Mouse (Mus musculus): ENCODE measurements around the gene Olfr1145. TPM values are rescaled to one million over a fixed set of nuclear protein-coding genes. Genes with fewer than 3 reads are reported as not detected.

The Olfr1145 gene
- total RNA-seq (2014; fragmentation: Nextera tagmentation) (not detected in 2 replicates), total RNA-seq (2017) (not detected in 2 replicates)

GRCm38 (mm10) chr2:87809522-87809921, at the start of gene Olfr1145:
Gene Olfr1145, plus strand, starts transcription at chr2:87809822.
- ATAC-seq (replicated peaks; ENCODE audit: low FRiP score, low TSS enrichment, poor library complexity, severe bottlenecking): no peak

- no peak for ATAC-seq (replicated peaks; ENCODE audit: low FRiP score, low TSS enrichment, poor library complexity, severe bottlenecking)
Observed at GRCm38 (mm10) chr2:87776143-87776542, 33.5 kb upstream of the Olfr1145 start.

GRCm38 (mm10) chr2:87779183-87779582, 30.4 kb upstream of the Olfr1145 start, which contains the start of gene Olfr152:
Gene Olfr152, plus strand, starts transcription at chr2:87779483.
- ATAC-seq (replicated peaks; ENCODE audit: low FRiP score, low TSS enrichment, poor library complexity, severe bottlenecking): no peak

- no peak for ATAC-seq (replicated peaks; ENCODE audit: low FRiP score, low TSS enrichment, poor library complexity, severe bottlenecking)
Observed at GRCm38 (mm10) chr2:87800292-87800691, 9.3 kb upstream of the Olfr1145 start, which contains the start of gene Olfr1143. Gene Olfr1143, plus strand, starts transcription at chr2:87800592.

GRCm38 (mm10) chr2:87830233-87830632, 20.6 kb downstream of the Olfr1145 start, which contains the start of gene Olfr1148:
Gene Olfr1148, plus strand, starts transcription at chr2:87830533.
- no peak for ATAC-seq (replicated peaks; ENCODE audit: low FRiP score, low TSS enrichment, poor library complexity, severe bottlenecking)

GRCm38 (mm10) chr2:87843693-87844092, 34.1 kb downstream of the Olfr1145 start, which contains the start of gene Olfr1150-ps1:
Gene Olfr1150-ps1, plus strand, starts transcription at chr2:87843993.
- ATAC-seq (replicated peaks; ENCODE audit: low FRiP score, low TSS enrichment, poor library complexity, severe bottlenecking): no peak

GRCm38 (mm10) chr2:87855562-87855961, 45.9 kb downstream of the Olfr1145 start, which contains the start of gene Olfr1151:
Gene Olfr1151, plus strand, starts transcription at chr2:87855862.
- ATAC-seq (replicated peaks; ENCODE audit: low FRiP score, low TSS enrichment, poor library complexity, severe bottlenecking): no peak

Other genes starting within 250 kb of the Olfr1145 start
- gene Olfr1129, start 235.9 kb upstream of the Olfr1145 start, total RNA-seq (2014; fragmentation: Nextera tagmentation): not detected in 2 replicates
- not detected in 2 replicates for gene Olfr1129, start 235.9 kb upstream of the Olfr1145 start, total RNA-seq (2017)
- gene Olfr1130, start 203.6 kb upstream of the Olfr1145 start, total RNA-seq (2014; fragmentation: Nextera tagmentation): not detected in 2 replicates
- gene Olfr1130, start 203.6 kb upstream of the Olfr1145 start, total RNA-seq (2017): not detected in 2 replicates
- gene Olfr1131, start 182.7 kb upstream of the Olfr1145 start, total RNA-seq (2014; fragmentation: Nextera tagmentation): not detected in 2 replicates
- gene Olfr1131, start 182.7 kb upstream of the Olfr1145 start, total RNA-seq (2017): not detected in 2 replicates
- gene Olfr1132, start 172.3 kb upstream of the Olfr1145 start, total RNA-seq (2014; fragmentation: Nextera tagmentation): not detected in 2 replicates
- gene Olfr1132, start 172.3 kb upstream of the Olfr1145 start, total RNA-seq (2017): not detected in 2 replicates
- gene Olfr1133, start 162.4 kb upstream of the Olfr1145 start, total RNA-seq (2014; fragmentation: Nextera tagmentation): not detected in 2 replicates
- gene Olfr1133, start 162.4 kb upstream of the Olfr1145 start, total RNA-seq (2017): not detected in 2 replicates
- not detected in 2 replicates for gene Olfr1134, start 151.4 kb upstream of the Olfr1145 start, total RNA-seq (2014; fragmentation: Nextera tagmentation)
- not detected in 2 replicates for gene Olfr1134, start 151.4 kb upstream of the Olfr1145 start, total RNA-seq (2017)
- gene Olfr1135, start 136.2 kb upstream of the Olfr1145 start, total RNA-seq (2014; fragmentation: Nextera tagmentation): not detected in 2 replicates
- not detected in 2 replicates for gene Olfr1135, start 136.2 kb upstream of the Olfr1145 start, total RNA-seq (2017)
- gene Olfr1136, start 115.9 kb upstream of the Olfr1145 start, total RNA-seq (2014; fragmentation: Nextera tagmentation): not detected in 2 replicates
- gene Olfr1136, start 115.9 kb upstream of the Olfr1145 start, total RNA-seq (2017): not detected in 2 replicates
- gene Olfr1137, start 96.6 kb upstream of the Olfr1145 start, total RNA-seq (2014; fragmentation: Nextera tagmentation): not detected in 2 replicates
- not detected in 2 replicates for gene Olfr1137, start 96.6 kb upstream of the Olfr1145 start, total RNA-seq (2017)
- not detected in 2 replicates for gene Olfr1138, start 69.8 kb upstream of the Olfr1145 start, total RNA-seq (2014; fragmentation: Nextera tagmentation)
- not detected in 2 replicates for gene Olfr1138, start 69.8 kb upstream of the Olfr1145 start, total RNA-seq (2017)
- not detected in 2 replicates for gene Olfr1140, start 66.1 kb upstream of the Olfr1145 start, total RNA-seq (2014; fragmentation: Nextera tagmentation)
- not detected in 2 replicates for gene Olfr1140, start 66.1 kb upstream of the Olfr1145 start, total RNA-seq (2017)
- gene Olfr1141, start 55.8 kb upstream of the Olfr1145 start, total RNA-seq (2014; fragmentation: Nextera tagmentation): not detected in 2 replicates
- not detected in 2 replicates for gene Olfr1141, start 55.8 kb upstream of the Olfr1145 start, total RNA-seq (2017)
- not detected in 2 replicates for gene Olfr152, start 30.3 kb upstream of the Olfr1145 start, total RNA-seq (2014; fragmentation: Nextera tagmentation)
- gene Olfr152, start 30.3 kb upstream of the Olfr1145 start, total RNA-seq (2017): not detected in 2 replicates
- not detected in 2 replicates for gene Olfr1143, start 9.2 kb upstream of the Olfr1145 start, total RNA-seq (2014; fragmentation: Nextera tagmentation)
- gene Olfr1143, start 9.2 kb upstream of the Olfr1145 start, total RNA-seq (2017): not detected in 2 replicates
- not detected in 2 replicates for gene Olfr1148, start 20.7 kb downstream of the Olfr1145 start, total RNA-seq (2014; fragmentation: Nextera tagmentation)
- gene Olfr1148, start 20.7 kb downstream of the Olfr1145 start, total RNA-seq (2017): not detected in 2 replicates
- gene Olfr1150-ps1, start 34.2 kb downstream of the Olfr1145 start, total RNA-seq (2014; fragmentation: Nextera tagmentation): not detected in 2 replicates
- not detected in 2 replicates for gene Olfr1150-ps1, start 34.2 kb downstream of the Olfr1145 start, total RNA-seq (2017)
- not detected in 2 replicates for gene Olfr1151, start 46.0 kb downstream of the Olfr1145 start, total RNA-seq (2014; fragmentation: Nextera tagmentation)
- gene Olfr1151, start 46.0 kb downstream of the Olfr1145 start, total RNA-seq (2017): not detected in 2 replicates
- gene Olfr1152, start 56.7 kb downstream of the Olfr1145 start, total RNA-seq (2014; fragmentation: Nextera tagmentation): not detected in 2 replicates
- gene Olfr1152, start 56.7 kb downstream of the Olfr1145 start, total RNA-seq (2017): not detected in 2 replicates
- gene Olfr1153, start 85.1 kb downstream of the Olfr1145 start, total RNA-seq (2014; fragmentation: Nextera tagmentation): not detected in 2 replicates
- not detected in 2 replicates for gene Olfr1153, start 85.1 kb downstream of the Olfr1145 start, total RNA-seq (2017)
- not detected in 2 replicates for gene Olfr1154, start 95.3 kb downstream of the Olfr1145 start, total RNA-seq (2014; fragmentation: Nextera tagmentation)
- gene Olfr1154, start 95.3 kb downstream of the Olfr1145 start, total RNA-seq (2017): not detected in 2 replicates
- gene Olfr1155, start 135.3 kb downstream of the Olfr1145 start, total RNA-seq (2014; fragmentation: Nextera tagmentation): not detected in 2 replicates
- not detected in 2 replicates for gene Olfr1155, start 135.3 kb downstream of the Olfr1145 start, total RNA-seq (2017)
- gene Olfr1156, start 143.3 kb downstream of the Olfr1145 start, total RNA-seq (2014; fragmentation: Nextera tagmentation): not detected in 2 replicates
- gene Olfr1156, start 143.3 kb downstream of the Olfr1145 start, total RNA-seq (2017): not detected in 2 replicates
- not detected in 2 replicates for gene Olfr1157, start 158.5 kb downstream of the Olfr1145 start, total RNA-seq (2014; fragmentation: Nextera tagmentation)
- not detected in 2 replicates for gene Olfr1157, start 158.5 kb downstream of the Olfr1145 start, total RNA-seq (2017)
- not detected in 2 replicates for gene Olfr74, start 164.8 kb downstream of the Olfr1145 start, total RNA-seq (2014; fragmentation: Nextera tagmentation)
- not detected in 2 replicates for gene Olfr74, start 164.8 kb downstream of the Olfr1145 start, total RNA-seq (2017)
- gene Olfr1158, start 180.3 kb downstream of the Olfr1145 start, total RNA-seq (2014; fragmentation: Nextera tagmentation): not detected in 2 replicates
- gene Olfr1158, start 180.3 kb downstream of the Olfr1145 start, total RNA-seq (2017): not detected in 2 replicates
- not detected in 2 replicates for gene Olfr1160, start 198.4 kb downstream of the Olfr1145 start, total RNA-seq (2014; fragmentation: Nextera tagmentation)
- not detected in 2 replicates for gene Olfr1160, start 198.4 kb downstream of the Olfr1145 start, total RNA-seq (2017)
- not detected in 2 replicates for gene Olfr1161, start 213.0 kb downstream of the Olfr1145 start, total RNA-seq (2014; fragmentation: Nextera tagmentation)
- not detected in 2 replicates for gene Olfr1161, start 213.0 kb downstream of the Olfr1145 start, total RNA-seq (2017)
- gene Olfr73, start 227.9 kb downstream of the Olfr1145 start, total RNA-seq (2014; fragmentation: Nextera tagmentation): not detected in 2 replicates
- gene Olfr73, start 227.9 kb downstream of the Olfr1145 start, total RNA-seq (2017): not detected in 2 replicates
- gene Olfr1162, start 241.3 kb downstream of the Olfr1145 start, total RNA-seq (2014; fragmentation: Nextera tagmentation): not detected in 2 replicates
- gene Olfr1162, start 241.3 kb downstream of the Olfr1145 start, total RNA-seq (2017): not detected in 2 replicates